Mouse (Mus musculus) midbrain, postnatal 0 days (tissue): Measurements from ENCODE around the gene Map3k6. TPM values are rescaled to one million over a fixed set of nuclear protein-coding genes. Genes with fewer than 3 reads are reported as not detected.

ENCODE experiments used
- ATAC-seq: fragments of 200-750 bp; cut with Nextera tagmentation; 2 replicates; pipeline ENCODE4 v1.8.0; 2017; ENCODE audit warnings: moderate number of reproducible peaks, mild to moderate bottlenecking, moderate TSS enrichment, moderate library complexity; ENCODE audit not compliant: low FRiP score
- DNase-seq: peaks from one replicate; pipeline ENCODE4 v3.0.0-alpha.2; 2015; ENCODE audit warnings: low spot score
- H3K27ac ChIP-seq: fragments of 300-500 bp; sonication (generic); 2 replicates; pipeline ENCODE4 v1.5.1; 2014; ENCODE audit warnings: low read depth, mild to moderate bottlenecking, low read length, mixed read lengths
- H3K27me3 ChIP-seq: fragments of 300-500 bp; sonication (generic); 2 replicates; pipeline ENCODE4 v1.6.1; 2014; ENCODE audit warnings: low read length, control low read depth, mixed read lengths; ENCODE audit not compliant: insufficient read depth
- H3K36me3 ChIP-seq: fragments of 300-500 bp; sonication (generic); 2 replicates; pipeline ENCODE4 v1.6.1; 2014; ENCODE audit warnings: low read length, control low read depth, mixed read lengths; ENCODE audit not compliant: insufficient read depth
- H3K4me1 ChIP-seq: fragments of 300-500 bp; sonication (generic); 2 replicates; pipeline ENCODE4 v1.6.1; 2014; ENCODE audit warnings: mild to moderate bottlenecking, control low read depth, antibody characterized with exemption, low read length, mixed read lengths; ENCODE audit not compliant: insufficient read depth
- H3K4me2 ChIP-seq: fragments of 300-500 bp; sonication (generic); 2 replicates; pipeline ENCODE4 v1.6.1; 2014; ENCODE audit warnings: low read depth, mild to moderate bottlenecking, low read length, mixed read lengths; ENCODE audit not compliant: poor library complexity, severe bottlenecking
- H3K4me3 ChIP-seq: fragments of 300-500 bp; sonication (generic); 2 replicates; pipeline ENCODE4 v1.5.1; 2014; ENCODE audit warnings: low read depth, mild to moderate bottlenecking, low read length, moderate library complexity
- H3K9ac ChIP-seq: fragments of 300-500 bp; sonication (generic); replicated peaks from 2 replicates; pipeline ENCODE4 v1.6.1; 2014; ENCODE audit warnings: mild to moderate bottlenecking, low read length, moderate library complexity, mixed read lengths; ENCODE audit not compliant: poor library complexity, severe bottlenecking
- H3K9me3 ChIP-seq: fragments of 300-500 bp; sonication (generic); 2 replicates; pipeline ENCODE4 v1.6.1; 2016; ENCODE audit warnings: low read length, control low read depth
- CTCF ChIP-seq: IDR thresholded peaks from 2 replicates; pipeline ENCODE4 v1.5.1; 2016; ENCODE audit warnings: antibody characterized with exemption, mild to moderate bottlenecking
- WGBS: fragments of 180-500 bp; shearing (Covaris S2); extraction: QIAGEN DNeasy Blood & Tissue Kit; methylation state at CpG from one replicate; pipeline ENCODE4 v1.1.7; 2014; 5-methylcytosine and 5-hydroxymethylcytosine counted together
- polyA plus RNA-seq: library from polyadenylated mRNA; unstranded; fragments of >200 nt; fragmentation: Nextera tagmentation; extraction: Ambion mirVana; gene quantifications from 2 replicates; pipeline ENCODE4 v1.2.1, GENCODE M21; 2015
- total RNA-seq: library from RNA; depleted of rRNA; stranded (reverse); fragments of >200 nt; gene quantifications from 2 replicates; pipeline ENCODE4 v1.2.3, GENCODE M21; 2014

Gene Map3k6
- total and polyA plus RNA-seq, 2 experiments from 2014 or later, result 4.1 to 7.6 TPM

GRCm38 (mm10) chr4:133256820-133257219 lies 16.2 kb downstream of the Map3k6 start:
- no peak for TF ChIP-seq CTCF
- no peak overlapping the region for H3K27ac ChIP-seq
- WGBS, result 26% methylated on average over 24 of the region's 24 CpGs
- ATAC-seq (no peak), DNase-seq (no peak)
- H3K9ac ChIP-seq, result no peak overlapping the region
- H3K4me2 ChIP-seq, result peak overlapping the region; percentile 23; the same call in 1 of the 2 replicates
- H3K27me3 ChIP-seq, result peaks cover 24% of the 10 kb centered on the region
- H3K4me1 ChIP-seq, result no peaks in the 10 kb centered on the region; the same call in 1 of the 2 replicates
- H3K9me3 ChIP-seq, result no peaks in the 10 kb centered on the region
- H3K36me3 ChIP-seq, result no peaks in the 10 kb centered on the region
- no peak overlapping the region for H3K4me3 ChIP-seq

GRCm38 (mm10) chr4:133257230-133257629 lies 16.6 kb downstream of the Map3k6 start:
- ATAC-seq (no peak), DNase-seq (no peak)
- H3K4me2 ChIP-seq, result peak overlapping the region; percentile 23; the same call in 1 of the 2 replicates
- no peaks in the 10 kb centered on the region for H3K9me3 ChIP-seq
- H3K27me3 ChIP-seq, result peaks cover 20% of the 10 kb centered on the region; the same call in 1 of the 2 replicates
- no peaks in the 10 kb centered on the region; the same call in 1 of the 2 replicates for H3K4me1 ChIP-seq
- H3K36me3 ChIP-seq, result no peaks in the 10 kb centered on the region
- TF ChIP-seq CTCF, result no peak
- H3K4me3 ChIP-seq, result no peak overlapping the region
- 41% methylated on average over 12 of the region's 12 CpGs for WGBS
- H3K9ac ChIP-seq, result no peak overlapping the region
- H3K27ac ChIP-seq, result no peak overlapping the region

GRCm38 (mm10) chr4:133257798-133258408 lies 17.3 kb downstream of the Map3k6 start:
- peaks cover 15% of the 10 kb centered on the region; the same call in 1 of the 2 replicates for H3K27me3 ChIP-seq
- no peak for TF ChIP-seq CTCF
- H3K4me2 ChIP-seq, result no peak overlapping the region
- no peaks in the 10 kb centered on the region; the same call in 1 of the 2 replicates for H3K4me1 ChIP-seq
- no peak overlapping the region for H3K27ac ChIP-seq
- H3K36me3 ChIP-seq, result no peaks in the 10 kb centered on the region
- ATAC-seq (no peak), DNase-seq (no peak)
- H3K4me3 ChIP-seq, result no peak overlapping the region
- 84% methylated on average over 12 of the region's 12 CpGs for WGBS
- no peaks in the 10 kb centered on the region for H3K9me3 ChIP-seq
- H3K9ac ChIP-seq, result no peak overlapping the region

GRCm38 (mm10) chr4:133261641-133262374 lies 21.2 kb downstream of the Map3k6 start:
- H3K4me2 ChIP-seq, result no peak overlapping the region
- DNase-seq, result no peak
- TF ChIP-seq CTCF, result no peak
- no peak overlapping the region for H3K9ac ChIP-seq
- WGBS, result 60% methylated on average over 10 of the region's 10 CpGs
- H3K4me3 ChIP-seq, result no peak overlapping the region
- H3K4me1 ChIP-seq, result no peaks in the 10 kb centered on the region
- H3K27ac ChIP-seq, result no peak overlapping the region
- H3K27me3 ChIP-seq, result no peaks in the 10 kb centered on the region
- H3K36me3 ChIP-seq, result peaks cover 17% of the 10 kb centered on the region
- no peaks in the 10 kb centered on the region for H3K9me3 ChIP-seq
- ATAC-seq, result no peak

- H3K4me3 ChIP-seq, result no peak overlapping the region
- no peak for DNase-seq
- H3K4me2 ChIP-seq, result no peak overlapping the region
- TF ChIP-seq CTCF, result no peak
- no peak overlapping the region for H3K9ac ChIP-seq
- no peaks in the 10 kb centered on the region for H3K9me3 ChIP-seq
- H3K27me3 ChIP-seq, result no peaks in the 10 kb centered on the region
- H3K27ac ChIP-seq, result no peak overlapping the region
- ATAC-seq, result no peak
- no peaks in the 10 kb centered on the region for H3K4me1 ChIP-seq
- WGBS, result 69% methylated on average over 7 of the region's 7 CpGs
- H3K36me3 ChIP-seq, result peaks cover 22% of the 10 kb centered on the region
These were observed 21.8 kb downstream of the Map3k6 start for GRCm38 (mm10) chr4:133262375-133262765.

- DNase-seq (no peak), ATAC-seq (no peak)
- no peak for TF ChIP-seq CTCF
- no peak within 1 kb of the TSS for H3K9ac ChIP-seq
- no peaks in the 10 kb centered on the region for H3K4me1 ChIP-seq
- H3K4me3 ChIP-seq, result no peak within 1 kb of the TSS
- H3K36me3 ChIP-seq, result peaks cover 27% of the 10 kb centered on the region
- 48% methylated on average over 7 of the region's 7 CpGs for WGBS
- H3K27me3 ChIP-seq, result no peaks in the 10 kb centered on the region
- H3K9me3 ChIP-seq, result no peaks in the 10 kb centered on the region
- no peak within 1 kb of the TSS for H3K27ac ChIP-seq
- no peak within 1 kb of the TSS for H3K4me2 ChIP-seq
These were observed 22.3 kb downstream of the Map3k6 start, which contains the start of gene Sytl1 for GRCm38 (mm10) chr4:133262882-133263281. Sytl1 (minus strand) TSS chr4:133263113.
